Mouse (Mus musculus): ENCODE data around the gene Sec14l1. TPM values are rescaled to one million over a fixed set of nuclear protein-coding genes. Genes with fewer than 3 reads are reported as not detected.

Gene Sec14l1
- polyA plus RNA-seq, 1 experiment from 2014 or later = 73.9 TPM

DNA sequence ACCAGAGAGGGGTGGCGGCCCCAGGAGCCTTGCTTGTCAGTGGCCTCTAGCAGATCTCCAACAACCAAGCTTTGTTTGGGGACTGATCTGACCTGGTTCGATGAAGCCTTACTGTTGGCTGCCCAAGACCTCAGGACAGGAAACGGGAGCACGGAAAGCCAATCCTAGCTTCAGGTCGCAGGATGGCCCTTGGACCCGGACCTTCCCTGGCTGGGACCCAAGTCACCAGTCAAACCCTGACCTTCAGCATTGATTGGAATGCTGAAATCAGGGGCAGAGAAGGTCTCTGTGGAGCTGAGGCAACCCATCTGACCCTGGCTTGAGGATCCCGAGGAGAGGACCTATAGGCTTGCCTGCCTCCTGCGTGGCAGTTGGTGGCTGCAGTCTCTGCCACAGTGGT, 89.6 kb downstream of the Sec14l1 start:
- Histone ChIP-seq H3K4me2 (no peak overlapping the region), H3K27me3 (peaks cover 13% of the 10 kb centered on the region), H3K36me3 (no peaks in the 10 kb centered on the region), H3K4me3 (no peak overlapping the region), H3K9me3 (no peaks in the 10 kb centered on the region), H3K9ac (no peak overlapping the region), H3K4me1 (peaks cover 46% of the 10 kb centered on the region), H3K27ac (no peak overlapping the region)
- 66% methylated on average over 8 of the region's 8 CpGs for WGBS
- no peak for ATAC-seq (ENCODE audit: borderline replicate concordance, extremely low read depth, low FRiP score, low TSS enrichment)

DNA sequence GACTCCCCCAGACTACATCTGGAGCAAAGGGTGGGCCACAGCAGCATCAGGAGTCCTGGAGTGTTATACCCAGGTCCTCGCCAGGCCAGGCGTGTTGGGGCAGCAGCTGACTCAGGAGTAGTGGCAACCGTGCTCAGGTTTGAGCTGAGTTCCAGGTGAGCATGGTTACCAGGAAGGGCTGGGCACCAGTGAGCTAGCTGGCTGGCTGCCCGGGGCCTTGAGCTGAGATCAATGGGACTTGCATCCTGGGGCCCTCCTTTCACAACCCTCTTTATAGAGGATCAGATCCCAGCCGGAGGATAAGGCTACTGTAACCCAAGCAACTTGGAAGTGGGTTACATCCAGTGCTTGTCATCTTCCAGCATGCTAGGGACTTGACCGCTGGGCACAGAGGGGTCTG, 90.1 kb downstream of the Sec14l1 start:
- Histone ChIP-seq H3K27ac (no peak overlapping the region), H3K9me3 (no peaks in the 10 kb centered on the region), H3K27me3 (peaks cover 11% of the 10 kb centered on the region; the same call in 1 of the 2 replicates), H3K36me3 (no peaks in the 10 kb centered on the region), H3K4me3 (no peak overlapping the region), H3K9ac (no peak overlapping the region), H3K4me1 (peaks cover 42% of the 10 kb centered on the region), H3K4me2 (no peak overlapping the region)
- ATAC-seq (ENCODE audit: borderline replicate concordance, extremely low read depth, low FRiP score, low TSS enrichment) = no peak
- WGBS = 66% methylated on average over 6 of the region's 6 CpGs

- Histone ChIP-seq H3K4me2 (no peak overlapping the region), H3K4me1 (peaks cover 42% of the 10 kb centered on the region), H3K9me3 (no peaks in the 10 kb centered on the region), H3K9ac (no peak overlapping the region), H3K27ac (no peak overlapping the region), H3K36me3 (no peaks in the 10 kb centered on the region), H3K4me3 (no peak overlapping the region), H3K27me3 (peaks cover 11% of the 10 kb centered on the region; the same call in 1 of the 2 replicates)
- 71% methylated on average over 9 of the region's 9 CpGs for WGBS
- ATAC-seq (ENCODE audit: borderline replicate concordance, extremely low read depth, low FRiP score, low TSS enrichment) = no peak
These were observed 90.5 kb downstream of the Sec14l1 start for GRCm38 (mm10) chr11:117205447-117205846.

DNA sequence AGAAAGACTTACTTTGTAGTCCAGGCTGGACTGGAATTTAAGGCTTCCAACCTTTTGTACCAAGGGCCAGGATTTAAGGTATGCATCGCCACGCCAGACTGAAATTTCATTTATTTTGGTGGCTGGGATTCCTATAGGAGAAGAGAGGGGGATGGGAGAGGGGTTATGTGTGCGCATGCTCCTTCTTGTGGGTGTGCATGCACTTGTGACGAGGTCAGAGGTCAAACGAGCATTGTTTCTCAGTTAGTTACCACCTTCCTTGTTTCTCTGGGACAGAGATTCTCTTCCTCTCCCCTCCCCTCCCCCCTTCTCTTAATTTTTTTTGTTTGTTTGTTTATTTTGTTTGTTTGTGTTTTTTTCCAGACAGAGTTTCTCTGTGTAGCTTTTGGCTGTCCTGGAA, 92.5 kb downstream of the Sec14l1 start:
- H3K4me1 ChIP-seq = peaks cover 25% of the 10 kb centered on the region
- H3K4me3 ChIP-seq = no peak overlapping the region
- ATAC-seq (ENCODE audit: borderline replicate concordance, extremely low read depth, low FRiP score, low TSS enrichment) = no peak
- H3K9me3 ChIP-seq = no peaks in the 10 kb centered on the region
- WGBS = 69% methylated on average over 5 of the region's 5 CpGs
- H3K27me3 ChIP-seq = no peaks in the 10 kb centered on the region; the same call in 1 of the 2 replicates
- H3K9ac ChIP-seq = no peak overlapping the region
- no peak overlapping the region for H3K27ac ChIP-seq
- H3K4me2 ChIP-seq = no peak overlapping the region
- H3K36me3 ChIP-seq = no peaks in the 10 kb centered on the region

DNA sequence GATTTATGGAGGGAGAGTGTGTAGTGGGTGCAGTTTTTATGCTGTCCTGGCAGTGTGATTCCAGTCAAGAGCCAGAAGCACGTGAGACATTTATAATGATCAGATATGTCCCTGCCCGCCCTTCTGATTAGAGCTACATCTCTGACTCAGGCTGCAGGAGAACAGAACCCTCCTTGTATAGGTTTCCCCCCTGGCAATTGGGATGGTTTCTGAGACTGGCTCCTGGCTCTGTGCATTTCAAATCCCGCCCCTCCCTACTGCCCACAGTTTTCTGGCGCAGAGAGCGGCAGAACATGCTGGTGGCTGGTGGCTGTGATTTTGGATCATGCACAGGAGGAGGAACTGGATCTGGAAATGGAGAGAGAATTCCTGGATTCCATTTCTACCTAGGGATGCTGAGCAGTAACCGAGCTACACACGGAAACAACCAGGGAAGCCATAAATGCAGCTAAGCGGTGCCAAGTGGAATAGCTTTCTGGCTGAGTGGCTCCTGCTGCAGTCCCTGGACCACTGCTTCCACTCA, 93.2 kb downstream of the Sec14l1 start:
- no peak overlapping the region for H3K4me3 ChIP-seq
- H3K9ac ChIP-seq = no peak overlapping the region
- 83% methylated on average over 8 of the region's 8 CpGs for WGBS
- ATAC-seq (ENCODE audit: borderline replicate concordance, extremely low read depth, low FRiP score, low TSS enrichment) = no peak
- H3K9me3 ChIP-seq = no peaks in the 10 kb centered on the region
- no peak overlapping the region for H3K4me2 ChIP-seq
- peaks cover 22% of the 10 kb centered on the region for H3K4me1 ChIP-seq
- H3K36me3 ChIP-seq = no peaks in the 10 kb centered on the region
- H3K27ac ChIP-seq = no peak overlapping the region
- H3K27me3 ChIP-seq = no peaks in the 10 kb centered on the region; the same call in 1 of the 2 replicates

Small RNAs within 50 kb of the gene (microRNA-seq; reads per million reads assigned to microRNA genes)
- gene Gm24323 = not detected
- 2.2 reads per million, percentile 7 among the genes with 10 or more reads in this experiment for gene Mir6516

Other genes with a start within 250 kb of the Sec14l1 start
- gene Mgat5b, start 196.3 kb upstream of the Sec14l1 start, polyA plus RNA-seq (2015; fragmentation: Nextera tagmentation; extraction: Ambion mirVana) = 0.35 and 0.69 TPM in 2 replicates
- gene Sept9, start 84.5 kb downstream of the Sec14l1 start, polyA plus RNA-seq (2015; fragmentation: Nextera tagmentation; extraction: Ambion mirVana) = 141 and 145 TPM in 2 replicates

All from lung, embryonic 15.5 days (tissue).